Comparison of ENCODE assay signal across 28 mouse cellular contexts in the genomic region with DNA sequence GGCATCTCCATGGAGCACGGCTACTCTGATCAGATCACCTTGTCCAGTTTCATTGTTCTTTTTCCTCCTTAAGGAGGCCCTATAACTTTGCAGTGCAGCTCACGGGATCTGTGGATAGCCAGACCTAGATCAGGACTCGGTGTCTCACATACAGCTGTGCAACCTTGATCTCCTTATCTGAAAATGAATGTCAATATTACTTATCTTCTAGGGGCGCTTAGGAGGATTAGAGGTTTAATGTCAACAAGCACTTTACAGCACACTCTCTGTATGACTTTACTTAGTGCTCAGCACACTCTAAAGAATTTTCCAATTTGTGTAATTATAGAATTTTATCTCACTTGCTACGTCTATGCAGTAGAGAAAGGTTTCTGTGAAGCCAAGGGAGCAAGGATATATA. TPM values are rescaled to one million over a fixed set of nuclear protein-coding genes. Genes with fewer than 3 reads are reported as not detected.
A peak's percentile ranks its signal among the peaks of the same experiment; 100 is the strongest.
DNase-seq lines count a peak whose midpoint lies in the region; ATAC-seq and TF ChIP-seq lines count a peak whose summit lies in the region.
"Had no signal": no experiment of that assay in that cellular context is flagged by ENCODE, and none has a peak within 500 bp of the region (broad histone marks: within the 10 kb centered on the region; RNA-seq: fewer than 3 reads in every experiment).

No protein-coding gene starts in this region.

- no peak overlapping the region for H3K4me2 ChIP-seq in lung, embryonic 16.5 days (ENCODE audit: low read depth, low read length)
- peak overlapping the region; percentile 12; the same call in 1 of the 2 replicates for H3K4me2 ChIP-seq in intestine, embryonic 15.5 days (replicated peaks)
- H3K4me2 ChIP-seq in stomach, embryonic 15.5 days: no peak overlapping the region
- H3K4me2 ChIP-seq: heart, embryonic 12.5 days; hindbrain, embryonic 14.5 days; midbrain, embryonic 11.5 days; neural tube, embryonic 12.5 days had no signal

- 45% methylated on average over 5 of the region's 5 CpGs for WGBS in lung, embryonic 16.5 days
- WGBS in intestine, embryonic 15.5 days: 63% methylated on average over 5 of the region's 5 CpGs
- 55% methylated on average over 5 of the region's 5 CpGs for WGBS in stomach, embryonic 15.5 days

- no peak for TF ChIP-seq CTCF in embryonic fibroblast, embryonic 13.5 days (IDR thresholded peaks at IDR 0.05; ENCODE audit: borderline replicate concordance, insufficient read depth, low read length)

- no peaks in the 10 kb centered on the region for H3K9me3 ChIP-seq in lung, embryonic 16.5 days (ENCODE audit: control insufficient read depth, low read length)
- no peaks in the 10 kb centered on the region for H3K9me3 ChIP-seq in intestine, embryonic 15.5 days
- H3K9me3 ChIP-seq in stomach, embryonic 15.5 days: no peaks in the 10 kb centered on the region
- H3K9me3 ChIP-seq: heart, embryonic 12.5 days; neural tube, embryonic 12.5 days had no signal

- H3K27me3 ChIP-seq in lung, embryonic 16.5 days (ENCODE audit: control insufficient read depth, insufficient read depth, low read depth, low read length): no peaks in the 10 kb centered on the region
- no peaks in the 10 kb centered on the region for H3K27me3 ChIP-seq in intestine, embryonic 15.5 days (replicated peaks)
- H3K27me3 ChIP-seq in stomach, embryonic 15.5 days (replicated peaks): no peaks in the 10 kb centered on the region
- H3K27me3 ChIP-seq: heart, embryonic 12.5 days; neural tube, embryonic 12.5 days had no signal

- peaks cover 17% of the 10 kb centered on the region for H3K4me1 ChIP-seq in lung, embryonic 16.5 days (replicated peaks; ENCODE audit: control insufficient read depth, insufficient read depth, low read length)
- peaks cover 17% of the 10 kb centered on the region; the same call in 1 of the 2 replicates for H3K4me1 ChIP-seq in embryonic fibroblast, embryonic 13.5 days (ENCODE audit: control insufficient read depth, insufficient read depth, low read length)
- H3K4me1 ChIP-seq in intestine, embryonic 15.5 days (replicated peaks): peaks cover 5% of the 10 kb centered on the region; the same call in 1 of the 2 replicates
- H3K4me1 ChIP-seq in stomach, embryonic 15.5 days: no peaks in the 10 kb centered on the region
- H3K4me1 ChIP-seq: neural tube, embryonic 12.5 days had no signal

- no peak overlapping the region for H3K9ac ChIP-seq in lung, embryonic 16.5 days (ENCODE audit: low read length)
- no peak overlapping the region for H3K9ac ChIP-seq in intestine, embryonic 15.5 days
- no peak overlapping the region for H3K9ac ChIP-seq in stomach, embryonic 15.5 days
- H3K9ac ChIP-seq: heart, embryonic 12.5 days; hindbrain, embryonic 14.5 days; neural tube, embryonic 12.5 days had no signal

- ATAC-seq in lung, embryonic 16.5 days (ENCODE audit: low read depth): peak; percentile 56
- peak; percentile 91 for ATAC-seq in intestine, embryonic 15.5 days
- peak; percentile 94 for ATAC-seq in stomach, embryonic 15.5 days (ENCODE audit: insufficient read depth, low FRiP score, low read depth)
- ATAC-seq: forebrain, embryonic 14.5 days had no signal

- no peak for TF ChIP-seq POLR2A in embryonic fibroblast, embryonic 13.5 days (IDR thresholded peaks at IDR 0.05; ENCODE audit: low read depth, low read length)

- DNase-seq in lung, postnatal 14 days: no peak
- DNase-seq in left cerebral cortex, postnatal 10 days (ENCODE audit: extremely low spot score in 1 of 2, low spot score in 2 of 2): no peak
- no peak for DNase-seq in cerebellum, adult 8-10 months
- DNase-seq: adrenal gland, postnatal 25 days; B cell, adult 2 months; cerebellum, adult 2 months; cerebellum, postnatal 36 days; gastrocnemius, adult 2 months; gastrocnemius, postnatal 36 days; heart, adult 18-20 months; kidney, adult 8-10 months; layer of hippocampus, postnatal 36 days; liver; right cerebral cortex, adult 18-20 months; spleen, adult 18-20 months; thymus, adult 2 months; thymus, postnatal 4 days had no signal

- no peaks in the 10 kb centered on the region for H3K36me3 ChIP-seq in lung, embryonic 16.5 days (ENCODE audit: control insufficient read depth, insufficient read depth, low read length)
- H3K36me3 ChIP-seq in intestine, embryonic 15.5 days: no peaks in the 10 kb centered on the region
- H3K36me3 ChIP-seq in stomach, embryonic 15.5 days: no peaks in the 10 kb centered on the region
- H3K36me3 ChIP-seq: heart, embryonic 12.5 days; neural tube, embryonic 12.5 days had no signal

- H3K27ac ChIP-seq in lung, embryonic 16.5 days (ENCODE audit: low read length): peak overlapping the region; percentile 33; the same call in 1 of the 2 replicates
- peak overlapping the region; percentile 87 for H3K27ac ChIP-seq in embryonic fibroblast, embryonic 13.5 days (ENCODE audit: insufficient read depth, low read length)
- H3K27ac ChIP-seq in intestine, embryonic 15.5 days: no peak overlapping the region
- H3K27ac ChIP-seq in stomach, embryonic 15.5 days: peak overlapping the region; percentile 48
- H3K27ac ChIP-seq: gastrocnemius, adult 2 months; hindbrain, embryonic 14.5 days; kidney, postnatal 0 days; neural tube, embryonic 12.5 days had no signal

- H3K4me3 ChIP-seq in lung, embryonic 16.5 days (ENCODE audit: low read length): no peak overlapping the region
- H3K4me3 ChIP-seq in embryonic fibroblast, embryonic 13.5 days (ENCODE audit: insufficient read depth, low read length): no peak overlapping the region
- no peak overlapping the region for H3K4me3 ChIP-seq in intestine, embryonic 15.5 days (replicated peaks)
- H3K4me3 ChIP-seq in stomach, embryonic 15.5 days (replicated peaks): no peak overlapping the region
- H3K4me3 ChIP-seq: gastrocnemius, adult 2 months; heart, embryonic 12.5 days; myocyte; neural tube, embryonic 12.5 days had no signal

- intact Hi-C loops in left cerebral cortex, postnatal 10 days (cut with DNase I): no loop called here

RNA-seq across cellular contexts. Expression of a gene that starts 48.5 kb away (rescaled TPM):
- polyA plus RNA-seq in lung, embryonic 16.5 days (2015; fragmentation: Nextera tagmentation; extraction: Ambion mirVana): 63.6 and 64.9 TPM in 2 replicates
- 71.4 and 91.8 TPM in 2 replicates for polyA plus RNA-seq in embryonic fibroblast, embryonic 13.5 days (2011; ENCODE audit: insufficient read length, low read depth, missing spikeins)
- 40.9 and 46.9 TPM in 2 replicates for polyA plus RNA-seq in intestine, embryonic 15.5 days (2015; fragmentation: Nextera tagmentation; extraction: Ambion mirVana)
- polyA plus RNA-seq in stomach, embryonic 15.5 days (2015; fragmentation: Nextera tagmentation; extraction: Ambion mirVana): 44.2 and 47.4 TPM in 2 replicates
- 1 to 10 TPM; 6.2 to 7.6 TPM for total RNA-seq in left cerebral cortex, postnatal 10 days (2021)
